Comparison of ENCODE assay signal across 10 mouse cellular contexts in genomic region chr10:78632311-78632710, GRCm38 (mm10). TPM values are rescaled to one million over a fixed set of nuclear protein-coding genes. Genes with fewer than 3 reads are reported as not detected.
DNase-seq lines count a peak whose midpoint lies in the region; ATAC-seq and TF ChIP-seq lines count a peak whose summit lies in the region.
"Had no signal": no experiment of that assay in that cellular context is flagged by ENCODE, and none has a peak within 500 bp of the region (broad histone marks: within the 10 kb centered on the region; RNA-seq: fewer than 3 reads in every experiment).

No protein-coding gene starts in this region.

- WGBS in hindbrain, embryonic 14.5 days, result 10% methylated on average over 6 of the region's 6 CpGs
- WGBS in neural tube, embryonic 11.5 days, result 20% methylated on average over 6 of the region's 6 CpGs

- DNase-seq in 416B (ENCODE audit: low read depth), result peak; percentile 43
- peak; percentile 14 for DNase-seq in embryo, embryonic 11.5 days (ENCODE audit: low read depth, low spot score)
- DNase-seq in hindbrain, embryonic 14.5 days (ENCODE audit: low spot score), result peak; percentile 63
- DNase-seq in left cerebral cortex, postnatal 25 days (ENCODE audit: low spot score in 2 of 2), result peak; percentile 26 to 60
- DNase-seq in neural tube, embryonic 11.5 days (ENCODE audit: low spot score), result peak; percentile 23
- no peak for DNase-seq in c-Kit-positive CD71-positive TER-119-positive erythroid progenitor cells, embryonic 14.5 days (ENCODE audit: low spot score)
- no peak for DNase-seq in B cell, adult 2 months

- H3K4me3 ChIP-seq in ES-Bruce4 (ENCODE audit: low read depth, low read length), result no peak overlapping the region
- H3K4me3 ChIP-seq in hindbrain, embryonic 14.5 days (replicated peaks; ENCODE audit: low read length), result no peak overlapping the region
- H3K4me3 ChIP-seq in neural tube, embryonic 11.5 days (ENCODE audit: low read depth, low read length), result no peak overlapping the region
- H3K4me3 ChIP-seq: heart, embryonic 13.5 days had no signal

- no peak overlapping the region for H3K27ac ChIP-seq in ES-Bruce4 (ENCODE audit: insufficient read depth, low read length)
- H3K27ac ChIP-seq in hindbrain, embryonic 14.5 days, result no peak overlapping the region
- H3K27ac ChIP-seq in neural tube, embryonic 11.5 days (ENCODE audit: low read depth, low read length), result no peak overlapping the region
- H3K27ac ChIP-seq: heart, embryonic 13.5 days had no signal

- TF ChIP-seq CTCF in ES-Bruce4 (IDR thresholded peaks at IDR 0.05; ENCODE audit: low read depth, low read length), result peak; percentile 77

- H3K27me3 ChIP-seq in ES-Bruce4 (ENCODE audit: control insufficient read depth, insufficient read depth, low read length, poor library complexity, severe bottlenecking), result peaks cover 1% of the 10 kb centered on the region; the same call in 1 of the 2 replicates
- no peaks in the 10 kb centered on the region for H3K27me3 ChIP-seq in hindbrain, embryonic 14.5 days (ENCODE audit: control insufficient read depth, insufficient read depth, low read length)
- H3K27me3 ChIP-seq in neural tube, embryonic 11.5 days (ENCODE audit: control insufficient read depth, insufficient read depth, low read length), result no peaks in the 10 kb centered on the region
- H3K27me3 ChIP-seq: heart, embryonic 13.5 days had no signal

- ATAC-seq in hindbrain, embryonic 14.5 days (ENCODE audit: low FRiP score), result 0 out of 2 replicates have a peak, but pooled peaks have one; percentile 68
- peak; percentile 61; the same call in 1 of the 2 replicates for ATAC-seq in neural tube, embryonic 11.5 days (ENCODE audit: insufficient read depth, low FRiP score, low TSS enrichment)

- no peak for TF ChIP-seq EP300 in ES-Bruce4 (IDR thresholded peaks at IDR 0.05; ENCODE audit: insufficient read depth, low read depth, low read length)

- no peaks in the 10 kb centered on the region for H3K9me3 ChIP-seq in ES-Bruce4 (replicated peaks; ENCODE audit: control insufficient read depth, insufficient read depth, low read length, poor library complexity, severe bottlenecking)
- H3K9me3 ChIP-seq in hindbrain, embryonic 14.5 days (ENCODE audit: control insufficient read depth, low read length), result no peaks in the 10 kb centered on the region
- H3K9me3 ChIP-seq in neural tube, embryonic 11.5 days (ENCODE audit: control insufficient read depth, low read length), result no peaks in the 10 kb centered on the region
- H3K9me3 ChIP-seq: heart, embryonic 13.5 days had no signal

- TF ChIP-seq POLR2A in ES-Bruce4 (IDR thresholded peaks at IDR 0.05; ENCODE audit: insufficient read depth, low read length), result no peak

- H3K4me1 ChIP-seq in ES-Bruce4 (ENCODE audit: control insufficient read depth, insufficient read depth, low read length), result no peaks in the 10 kb centered on the region
- H3K4me1 ChIP-seq in hindbrain, embryonic 14.5 days (replicated peaks; ENCODE audit: control insufficient read depth, insufficient read depth, low read length), result no peaks in the 10 kb centered on the region
- no peaks in the 10 kb centered on the region for H3K4me1 ChIP-seq in neural tube, embryonic 11.5 days (ENCODE audit: control insufficient read depth, insufficient read depth, low read length)
- H3K4me1 ChIP-seq: heart, embryonic 13.5 days had no signal

- intact Hi-C loops in left cerebral cortex, postnatal 25 days (cut with DNase I), result loop anchor here (1.0 to 2.0 kb wide), 2 partner anchors 112 to 484 kb away; no protein-coding TSS in a partner anchor

- H3K9ac ChIP-seq in ES-Bruce4 (ENCODE audit: low read depth, poor library complexity, severe bottlenecking), result no peak overlapping the region
- H3K9ac ChIP-seq in hindbrain, embryonic 14.5 days, result peak overlapping the region; percentile 34; the same call in 1 of the 2 replicates
- no peak overlapping the region for H3K9ac ChIP-seq in neural tube, embryonic 11.5 days (ENCODE audit: low read length)
- H3K9ac ChIP-seq: heart, embryonic 13.5 days had no signal

- no peaks in the 10 kb centered on the region for H3K36me3 ChIP-seq in ES-Bruce4 (ENCODE audit: control insufficient read depth, insufficient read depth, low read length, poor library complexity, severe bottlenecking)
- no peaks in the 10 kb centered on the region for H3K36me3 ChIP-seq in hindbrain, embryonic 14.5 days (replicated peaks; ENCODE audit: control insufficient read depth, insufficient read depth)
- H3K36me3 ChIP-seq in neural tube, embryonic 11.5 days (ENCODE audit: control insufficient read depth, insufficient read depth, low read length), result no peaks in the 10 kb centered on the region
- H3K36me3 ChIP-seq: heart, embryonic 13.5 days had no signal

- H3K4me2 ChIP-seq in hindbrain, embryonic 14.5 days (replicated peaks), result peak overlapping the region; percentile 24
- H3K4me2 ChIP-seq in neural tube, embryonic 11.5 days (ENCODE audit: low read depth), result no peak overlapping the region
- H3K4me2 ChIP-seq: heart, embryonic 13.5 days had no signal

RNA-seq across cellular contexts. Expression of gene Olfr1357, which starts 14.4 kb away (rescaled TPM):
- not detected in 2 replicates for polyA plus RNA-seq in ES-Bruce4 (2011; ENCODE audit: insufficient read depth, insufficient read length, low read depth, missing spikeins)
- not detected in 2 replicates for polyA plus RNA-seq in hindbrain, embryonic 14.5 days (2014; fragmentation: Nextera tagmentation; extraction: Ambion mirVana)
- not detected for total RNA-seq in left cerebral cortex, postnatal 25 days (2021)
- polyA plus RNA-seq in neural tube, embryonic 11.5 days (2014; fragmentation: Nextera tagmentation; extraction: Ambion mirVana), result not detected in 2 replicates
- polyA plus RNA-seq: heart, embryonic 13.5 days; spleen, adult 2 months had no signal

RNA-seq across cellular contexts. Expression of gene Syde1, which starts 40.5 kb away (rescaled TPM):
- polyA plus RNA-seq in ES-Bruce4 (2011; ENCODE audit: insufficient read depth, insufficient read length, low read depth, missing spikeins), result 3.9 and 4.6 TPM in 2 replicates
- polyA plus RNA-seq in hindbrain, embryonic 14.5 days (2014; fragmentation: Nextera tagmentation; extraction: Ambion mirVana), result 3.6 and 4.2 TPM in 2 replicates
- 1 to 10 TPM; 5.2 to 5.4 TPM for total RNA-seq in left cerebral cortex, postnatal 25 days (2021)
- polyA plus RNA-seq in neural tube, embryonic 11.5 days (2014; fragmentation: Nextera tagmentation; extraction: Ambion mirVana), result 13.9 and 14.0 TPM in 2 replicates

RNA-seq across cellular contexts. Expression of gene Ilvbl, which starts 58.2 kb away (rescaled TPM):
- polyA plus RNA-seq in ES-Bruce4 (2011; ENCODE audit: insufficient read depth, insufficient read length, low read depth, missing spikeins), result 11.6 and 16.7 TPM in 2 replicates
- 42.7 and 46.0 TPM in 2 replicates for polyA plus RNA-seq in hindbrain, embryonic 14.5 days (2014; fragmentation: Nextera tagmentation; extraction: Ambion mirVana)
- 10 to 100 TPM; 21.5 to 27.9 TPM for total RNA-seq in left cerebral cortex, postnatal 25 days (2021)
- polyA plus RNA-seq in neural tube, embryonic 11.5 days (2014; fragmentation: Nextera tagmentation; extraction: Ambion mirVana), result 31.8 and 33.6 TPM in 2 replicates

Comparison
In these comparisons a context has a peak if more than half of its experiments do, and no peak if none do; other contexts are left out.
1. DNase-seq: peak in 416B (single experiment), embryo, embryonic 11.5 days (single experiment), hindbrain, embryonic 14.5 days (single experiment), left cerebral cortex, postnatal 25 days (2 of 2) and neural tube, embryonic 11.5 days (single experiment); none in c-Kit-positive CD71-positive TER-119-positive erythroid progenitor cells, embryonic 14.5 days (single experiment) and B cell, adult 2 months (0 of 2).